Mouse (Mus musculus): ENCODE measurements around the gene Col8a2. TPM values are rescaled to one million over a fixed set of nuclear protein-coding genes. Genes with fewer than 3 reads are reported as not detected.

Gene Col8a2
- total and polyA plus RNA-seq, 2 experiments from 2014 or later, result 5.9 to 17.7 TPM

- TF ChIP-seq CTCF (IDR thresholded peaks at IDR 0.05; ENCODE audit: low read depth), result 0 out of 2 replicates have a peak, but pooled peaks have one; percentile 22
- under 1% methylated on average over 34 of the region's 34 CpGs for WGBS
Measured at GRCm38 (mm10) chr4:126296617-126297101, 10.1 kb downstream of the Col8a2 start.

DNA sequence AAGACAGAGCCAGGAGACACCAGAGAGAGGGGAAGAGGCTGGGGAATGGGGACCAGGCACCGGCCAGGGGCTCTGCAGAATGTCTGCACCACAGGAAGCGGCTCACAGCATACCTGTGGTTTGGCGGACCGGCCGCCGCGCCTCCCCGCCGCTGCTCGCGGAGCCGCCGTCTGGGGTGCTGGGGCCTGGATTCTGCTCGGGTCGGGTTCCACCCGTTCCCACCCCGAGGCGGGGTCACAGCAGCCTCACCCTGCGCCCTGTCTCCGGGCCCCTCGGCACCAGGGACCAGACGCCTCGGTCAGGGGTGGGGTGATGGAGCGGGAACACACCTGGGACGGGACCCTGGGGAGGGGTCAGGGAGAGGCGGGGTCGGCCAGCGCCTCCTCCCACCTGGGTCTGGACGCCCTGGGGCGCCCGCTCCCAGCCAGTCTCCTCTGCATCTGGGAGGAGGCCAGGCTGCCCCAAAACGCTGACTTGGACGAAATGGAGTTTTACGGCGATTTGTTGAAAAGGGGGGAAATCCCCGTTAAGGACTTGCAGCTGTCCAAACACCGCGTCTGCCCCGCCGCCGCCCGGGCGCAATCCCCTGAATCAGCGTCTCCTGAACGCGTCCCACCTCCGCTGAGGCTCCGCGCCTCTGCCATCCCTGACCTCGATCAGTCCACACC, 14.5 kb downstream of the Col8a2 start:
- peak overlapping the region; percentile 51 for H3K4me2 ChIP-seq (ENCODE audit: low read depth, low read length)
- no peaks in the 10 kb centered on the region for H3K36me3 ChIP-seq (ENCODE audit: insufficient read depth, low read length)
- H3K9ac ChIP-seq (replicated peaks; ENCODE audit: low read length), result 0 out of 2 replicates have a peak overlapping the region, but pooled peaks have one; percentile 9
- no peak for ATAC-seq
- DNase-seq (ENCODE audit: low spot score), result peak; percentile 9
- WGBS, result 2% methylated on average over 47 of the region's 50 CpGs
- peak overlapping the region; percentile 25 for H3K4me3 ChIP-seq (ENCODE audit: low read length)
- peaks cover 30% of the 10 kb centered on the region for H3K27me3 ChIP-seq (ENCODE audit: insufficient read depth, low read length)
- no peaks in the 10 kb centered on the region for H3K9me3 ChIP-seq (ENCODE audit: low read length)
- no peak for TF ChIP-seq CTCF (IDR thresholded peaks at IDR 0.05; ENCODE audit: low read depth)
- no peak overlapping the region for H3K27ac ChIP-seq
- peaks cover 14% of the 10 kb centered on the region for H3K4me1 ChIP-seq (ENCODE audit: insufficient read depth, low read length)

More at GRCm38 (mm10) chr4:126296617-126297101, 10.1 kb downstream of the Col8a2 start:
- H3K4me2 ChIP-seq (ENCODE audit: low read depth, low read length), result peak overlapping the region; percentile 68
- H3K27me3 ChIP-seq (ENCODE audit: insufficient read depth, low read length), result peaks cover 16% of the 10 kb centered on the region; the same call in 1 of the 2 replicates
- H3K36me3 ChIP-seq (ENCODE audit: insufficient read depth, low read length), result no peaks in the 10 kb centered on the region
- no peak overlapping the region for H3K27ac ChIP-seq
- H3K4me3 ChIP-seq (ENCODE audit: low read length), result peak overlapping the region; percentile 33
- DNase-seq (ENCODE audit: low spot score), result peak; percentile 67
- H3K4me1 ChIP-seq (ENCODE audit: insufficient read depth, low read length), result peaks cover 14% of the 10 kb centered on the region
- peak; percentile 31; the same call in 1 of the 2 replicates for ATAC-seq
- H3K9ac ChIP-seq (replicated peaks; ENCODE audit: low read length), result peak overlapping the region; percentile 49
- H3K9me3 ChIP-seq (ENCODE audit: low read length), result no peaks in the 10 kb centered on the region

DNA sequence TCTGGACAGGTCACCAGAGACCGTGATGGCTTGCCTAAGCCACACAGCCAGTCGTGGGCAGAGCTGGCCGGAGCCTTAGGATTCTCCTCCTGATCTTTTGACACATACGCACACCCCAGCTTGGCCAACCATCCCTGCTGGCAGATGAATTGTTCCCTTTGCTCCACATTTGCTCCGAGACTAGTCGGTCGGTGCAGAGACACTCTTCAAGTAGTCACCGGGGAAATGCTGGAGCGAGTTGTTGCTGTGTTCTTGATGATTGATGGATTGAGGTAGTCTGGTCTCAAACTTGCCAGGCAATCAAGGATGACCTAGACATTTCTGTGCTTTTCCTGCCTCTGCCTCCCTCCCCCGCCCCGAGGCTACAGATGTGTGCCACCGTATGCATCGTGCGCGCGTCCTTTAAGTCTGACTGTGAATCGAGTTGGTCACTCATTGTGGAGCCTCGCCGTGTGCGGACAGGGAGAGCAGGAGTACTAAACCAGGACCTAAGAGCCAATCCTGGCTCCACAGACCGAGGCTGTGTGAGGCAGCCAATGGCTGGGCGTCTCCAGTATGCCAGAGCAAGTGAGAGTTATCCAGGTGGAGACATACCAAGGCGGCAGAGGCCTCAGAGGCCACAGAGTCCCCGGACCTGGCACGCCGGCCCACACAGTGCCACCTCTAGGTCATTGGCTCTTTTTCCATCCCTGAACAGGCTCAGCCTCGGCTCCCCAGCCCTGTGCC, 15.2 kb downstream of the Col8a2 start:
- no peaks in the 10 kb centered on the region for H3K9me3 ChIP-seq (ENCODE audit: low read length)
- peak overlapping the region; percentile 51 for H3K4me2 ChIP-seq (ENCODE audit: low read depth, low read length)
- no peak overlapping the region for H3K9ac ChIP-seq (replicated peaks; ENCODE audit: low read length)
- no peaks in the 10 kb centered on the region for H3K36me3 ChIP-seq (ENCODE audit: insufficient read depth, low read length)
- WGBS, result 7% methylated on average over 27 of the region's 27 CpGs
- no peak overlapping the region for H3K27ac ChIP-seq
- ATAC-seq (peak; percentile 22; the same call in 1 of the 2 replicates), DNase-seq (ENCODE audit: low spot score) (peak; percentile 27)
- no peak for TF ChIP-seq CTCF (IDR thresholded peaks at IDR 0.05; ENCODE audit: low read depth)
- peak overlapping the region; percentile 25 for H3K4me3 ChIP-seq (ENCODE audit: low read length)
- H3K4me1 ChIP-seq (ENCODE audit: insufficient read depth, low read length), result peaks cover 8% of the 10 kb centered on the region
- peaks cover 30% of the 10 kb centered on the region for H3K27me3 ChIP-seq (ENCODE audit: insufficient read depth, low read length)

GRCm38 (mm10) chr4:126303877-126304276, 17.3 kb downstream of the Col8a2 start:
- no peaks in the 10 kb centered on the region for H3K36me3 ChIP-seq (ENCODE audit: insufficient read depth, low read length)
- no peak for ATAC-seq
- H3K27ac ChIP-seq, result no peak overlapping the region
- H3K9ac ChIP-seq (replicated peaks; ENCODE audit: low read length), result no peak overlapping the region
- peaks cover 5% of the 10 kb centered on the region for H3K4me1 ChIP-seq (ENCODE audit: insufficient read depth, low read length)
- 64% methylated on average over 4 of the region's 4 CpGs for WGBS
- DNase-seq (ENCODE audit: low spot score), result no peak
- H3K4me2 ChIP-seq (ENCODE audit: low read depth, low read length), result no peak overlapping the region
- peak; percentile 50 for TF ChIP-seq CTCF (IDR thresholded peaks at IDR 0.05; ENCODE audit: low read depth)
- no peak overlapping the region for H3K4me3 ChIP-seq (ENCODE audit: low read length)
- peaks cover 30% of the 10 kb centered on the region for H3K27me3 ChIP-seq (ENCODE audit: insufficient read depth, low read length)
- H3K9me3 ChIP-seq (ENCODE audit: low read length), result no peaks in the 10 kb centered on the region

- H3K4me3 ChIP-seq (ENCODE audit: low read length), result no peak overlapping the region
- no peak overlapping the region for H3K4me2 ChIP-seq (ENCODE audit: low read depth, low read length)
- peaks cover 12% of the 10 kb centered on the region for H3K4me1 ChIP-seq (ENCODE audit: insufficient read depth, low read length)
- H3K36me3 ChIP-seq (ENCODE audit: insufficient read depth, low read length), result no peaks in the 10 kb centered on the region
- 93% methylated on average over 1 of the region's 1 CpGs for WGBS
- H3K9ac ChIP-seq (replicated peaks; ENCODE audit: low read length), result no peak overlapping the region
- H3K9me3 ChIP-seq (ENCODE audit: low read length), result no peaks in the 10 kb centered on the region
- ATAC-seq, result no peak
- DNase-seq (ENCODE audit: low spot score), result no peak
- H3K27ac ChIP-seq, result no peak overlapping the region
- TF ChIP-seq CTCF (IDR thresholded peaks at IDR 0.05; ENCODE audit: low read depth), result no peak
- peaks cover 21% of the 10 kb centered on the region for H3K27me3 ChIP-seq (ENCODE audit: insufficient read depth, low read length)
Measured at GRCm38 (mm10) chr4:126305428-126305827, 18.8 kb downstream of the Col8a2 start.

GRCm38 (mm10) chr4:126306058-126306457, 19.5 kb downstream of the Col8a2 start:
- Histone ChIP-seq H3K27me3 (ENCODE audit: insufficient read depth, low read length) (peaks cover 15% of the 10 kb centered on the region), H3K27ac (no peak overlapping the region), H3K9me3 (ENCODE audit: low read length) (no peaks in the 10 kb centered on the region), H3K4me1 (ENCODE audit: insufficient read depth, low read length) (peaks cover 9% of the 10 kb centered on the region), H3K9ac (replicated peaks; ENCODE audit: low read length) (no peak overlapping the region), H3K4me3 (ENCODE audit: low read length) (no peak overlapping the region), H3K4me2 (ENCODE audit: low read depth, low read length) (no peak overlapping the region), H3K36me3 (ENCODE audit: insufficient read depth, low read length) (no peaks in the 10 kb centered on the region)
- ATAC-seq (no peak), DNase-seq (ENCODE audit: low spot score) (no peak)
- peak; percentile 21; the same call in 1 of the 2 replicates for TF ChIP-seq CTCF (IDR thresholded peaks at IDR 0.05; ENCODE audit: low read depth)
- 91% methylated on average over 6 of the region's 6 CpGs for WGBS

All from hindbrain, postnatal 0 days (tissue).